Mouse (Mus musculus) ES-Bruce4 (cell line): Measurements from ENCODE around the gene Cxcl17.

Experiments
- CTCF ChIP-seq: IDR thresholded peaks from one replicate; pipeline ENCODE4 v1.8.1; 2011; ENCODE audit warnings: low read depth, low read length
- EP300 ChIP-seq: IDR thresholded peaks from 2 replicates; pipeline ENCODE4 v1.6.1; 2011; ENCODE audit warnings: low read depth, low read length; ENCODE audit not compliant: insufficient read depth
- POLR2A ChIP-seq: IDR thresholded peaks from one replicate; pipeline ENCODE4 v1.8.1; 2011; ENCODE audit warnings: low read length; ENCODE audit not compliant: insufficient read depth

GRCm38 (mm10) chr7:25385850-25386555, 26.7 kb downstream of the Cxcl17 start:
- no peak for TF ChIP-seq CTCF
- TF ChIP-seq POLR2A, result no peak
- TF ChIP-seq EP300, result no peak
